16 mouse cellular contexts compared by ENCODE assay signal in genomic region chr2:151925715-151926114, GRCm38 (mm10). TPM values are rescaled to one million over a fixed set of nuclear protein-coding genes. Genes with fewer than 3 reads are reported as not detected.
DNase-seq lines count a peak whose midpoint lies in the region; ATAC-seq and TF ChIP-seq lines count a peak whose summit lies in the region.
"Had no signal": no experiment of that assay in that cellular context is flagged by ENCODE, and none has a peak within 500 bp of the region (broad histone marks: within the 10 kb centered on the region; RNA-seq: fewer than 3 reads in every experiment).

No protein-coding gene starts in this region.

- no peaks in the 10 kb centered on the region for H3K27me3 ChIP-seq in forebrain, postnatal 0 days (ENCODE audit: insufficient read depth, low read length)
- H3K27me3 ChIP-seq in forebrain, embryonic 10.5 days (ENCODE audit: poor library complexity, severe bottlenecking): no peaks in the 10 kb centered on the region
- H3K27me3 ChIP-seq in intestine, embryonic 16.5 days (replicated peaks; ENCODE audit: control insufficient read depth, insufficient read depth, low read length): no peaks in the 10 kb centered on the region

- no peak overlapping the region for H3K4me2 ChIP-seq in forebrain, postnatal 0 days (ENCODE audit: low read depth)
- H3K4me2 ChIP-seq in intestine, embryonic 16.5 days (ENCODE audit: low read depth, low read length): no peak overlapping the region
- H3K4me2 ChIP-seq: midbrain, embryonic 11.5 days had no signal

- no peaks in the 10 kb centered on the region for H3K36me3 ChIP-seq in forebrain, postnatal 0 days (ENCODE audit: insufficient read depth)
- no peaks in the 10 kb centered on the region for H3K36me3 ChIP-seq in forebrain, embryonic 10.5 days (replicated peaks)
- no peaks in the 10 kb centered on the region for H3K36me3 ChIP-seq in intestine, embryonic 16.5 days (ENCODE audit: control insufficient read depth, insufficient read depth, low read length)
- H3K36me3 ChIP-seq: embryonic facial prominence, embryonic 10.5 days had no signal

- TF ChIP-seq CTCF in forebrain, postnatal 0 days (IDR thresholded peaks at IDR 0.05; ENCODE audit: low read depth): no peak

- DNase-seq in forebrain, postnatal 0 days: no peak
- DNase-seq in forebrain, embryonic 10.5 days (ENCODE audit: extremely low spot score, low spot score): no peak
- peak; percentile 44 for DNase-seq in left cerebral cortex, postnatal 4 days
- no peak for DNase-seq in left cerebral cortex, adult 11 months (ENCODE audit: low spot score)
- DNase-seq in MN1 (ENCODE audit: low spot score): peak; percentile 11
- peak; percentile 69 for DNase-seq in kidney, postnatal 14 days
- DNase-seq in urinary bladder, adult 2 months (ENCODE audit: low spot score): no peak
- DNase-seq: adrenal gland, adult 2 months; cerebellum, adult 9-11 months; gastrocnemius, postnatal 36 days; lung, postnatal 14 days; thymus, postnatal 4 days had no signal

- H3K9me3 ChIP-seq in forebrain, postnatal 0 days (ENCODE audit: low read length): no peaks in the 10 kb centered on the region
- no peaks in the 10 kb centered on the region for H3K9me3 ChIP-seq in forebrain, embryonic 10.5 days
- no peaks in the 10 kb centered on the region for H3K9me3 ChIP-seq in intestine, embryonic 16.5 days (ENCODE audit: control insufficient read depth, low read length)
- H3K9me3 ChIP-seq: embryonic facial prominence, embryonic 10.5 days had no signal

- no peak overlapping the region for H3K9ac ChIP-seq in forebrain, postnatal 0 days
- H3K9ac ChIP-seq in intestine, embryonic 16.5 days (ENCODE audit: low read depth, low read length): no peak overlapping the region

- 67% methylated on average over 4 of the region's 4 CpGs for WGBS in forebrain, postnatal 0 days
- 72% methylated on average over 4 of the region's 4 CpGs for WGBS in forebrain, embryonic 10.5 days
- WGBS in intestine, embryonic 16.5 days: 45% methylated on average over 4 of the region's 4 CpGs

- H3K4me3 ChIP-seq in forebrain, postnatal 0 days (ENCODE audit: low read depth, low read length): no peak overlapping the region
- H3K4me3 ChIP-seq in forebrain, embryonic 10.5 days: no peak overlapping the region
- H3K4me3 ChIP-seq in intestine, embryonic 16.5 days (ENCODE audit: low read length): no peak overlapping the region
- H3K4me3 ChIP-seq: embryonic facial prominence, embryonic 10.5 days had no signal

- H3K27ac ChIP-seq in forebrain, postnatal 0 days (ENCODE audit: low read depth, low read length): no peak overlapping the region
- no peak overlapping the region for H3K27ac ChIP-seq in forebrain, embryonic 10.5 days
- H3K27ac ChIP-seq in intestine, embryonic 16.5 days (ENCODE audit: low read length): no peak overlapping the region
- H3K27ac ChIP-seq: embryonic facial prominence, embryonic 10.5 days had no signal

- intact Hi-C loops in left cerebral cortex, postnatal 4 days (cut with DNase I): no loop called here

- no peaks in the 10 kb centered on the region for H3K4me1 ChIP-seq in forebrain, postnatal 0 days (ENCODE audit: insufficient read depth)
- H3K4me1 ChIP-seq in forebrain, embryonic 10.5 days: peaks cover 43% of the 10 kb centered on the region
- no peaks in the 10 kb centered on the region for H3K4me1 ChIP-seq in intestine, embryonic 16.5 days (ENCODE audit: control insufficient read depth, insufficient read depth, low read length)

- 0 out of 2 replicates have a peak, but pooled peaks have one; percentile 18 for ATAC-seq in forebrain, postnatal 0 days
- ATAC-seq in intestine, embryonic 16.5 days: no peak

RNA-seq across cellular contexts. Expression of gene Angpt4, which starts 14.7 kb away (rescaled TPM):
- 0.08 and 0.43 TPM in 2 replicates for total RNA-seq in forebrain, postnatal 0 days (2014; rRNA removed)
- 0.06 and 0.19 TPM in 2 replicates for polyA plus RNA-seq in forebrain, postnatal 0 days (2015; fragmentation: Nextera tagmentation; extraction: Ambion mirVana)
- 0.06 and 0.17 TPM in 2 replicates for polyA plus RNA-seq in forebrain, embryonic 10.5 days (2016; fragmentation: Nextera tagmentation; extraction: Ambion mirVana)
- total RNA-seq in left cerebral cortex, postnatal 4 days (2021): not detected
- polyA plus RNA-seq in intestine, embryonic 16.5 days (2015; fragmentation: Nextera tagmentation; extraction: Ambion mirVana): 0.89 and 1.0 TPM in 2 replicates
- polyA plus RNA-seq in urinary bladder, adult 2 months (2012; rRNA removed): 2.6 and 2.8 TPM in 2 replicates
- total RNA-seq: layer of hippocampus, postnatal 10 days had no signal

RNA-seq across cellular contexts. Expression of gene Fam110a, which starts 54.3 kb away (rescaled TPM):
- 17.2 and 24.3 TPM in 2 replicates for total RNA-seq in forebrain, postnatal 0 days (2014; rRNA removed)
- 41.2 and 47.7 TPM in 2 replicates for polyA plus RNA-seq in forebrain, postnatal 0 days (2015; fragmentation: Nextera tagmentation; extraction: Ambion mirVana)
- 60.3 and 70.4 TPM in 2 replicates for polyA plus RNA-seq in forebrain, embryonic 10.5 days (2016; fragmentation: Nextera tagmentation; extraction: Ambion mirVana)
- total RNA-seq in left cerebral cortex, postnatal 4 days (2021): 10 to 100 TPM; 19.0 to 20.5 TPM
- polyA plus RNA-seq in intestine, embryonic 16.5 days (2015; fragmentation: Nextera tagmentation; extraction: Ambion mirVana): 25.7 and 25.9 TPM in 2 replicates
- 20.0 and 20.2 TPM in 2 replicates for polyA plus RNA-seq in urinary bladder, adult 2 months (2012; rRNA removed)

Comparison
In these comparisons a context has a peak if more than half of its experiments do, and no peak if none do; other contexts are left out.
1. DNase-seq: peak in left cerebral cortex, postnatal 4 days (single experiment), MN1 (single experiment) and kidney, postnatal 14 days (single experiment); none in forebrain, postnatal 0 days (single experiment), forebrain, embryonic 10.5 days (single experiment), left cerebral cortex, adult 11 months (single experiment) and urinary bladder, adult 2 months (single experiment).